Mouse (Mus musculus): ENCODE measurements around the gene Smarca2. TPM values are rescaled to one million over a fixed set of nuclear protein-coding genes. Genes with fewer than 3 reads are reported as not detected.

Smarca2 gene
- polyA plus RNA-seq, 1 experiment from 2014 or later: 91.3 TPM

- peak overlapping the region; percentile 82 for H3K4me3 ChIP-seq
- peaks cover 8% of the 10 kb centered on the region for H3K27me3 ChIP-seq
- H3K36me3 ChIP-seq: no peaks in the 10 kb centered on the region
- H3K4me1 ChIP-seq: peaks cover 29% of the 10 kb centered on the region
- H3K9ac ChIP-seq: peak overlapping the region; percentile 89
- no peak for ATAC-seq (ENCODE audit: low FRiP score, low read depth)
- peak overlapping the region; percentile 98 for H3K4me2 ChIP-seq (replicated peaks)
- H3K27ac ChIP-seq: peak overlapping the region; percentile 97
- whole genome bisulfite sequencing: under 1% methylated on average over 43 of the region's 44 CpGs
- no peaks in the 10 kb centered on the region for H3K9me3 ChIP-seq
These were observed 829 bp downstream of the Smarca2 start for GRCm38 (mm10) chr19:26605438-26606320.

GRCm38 (mm10) chr19:26606321-26607155 is 1.7 kb downstream of the Smarca2 start:
- H3K9me3 ChIP-seq: no peaks in the 10 kb centered on the region

GRCm38 (mm10) chr19:26607156-26607536 is 2.3 kb downstream of the Smarca2 start:
- H3K27me3 ChIP-seq: no peaks in the 10 kb centered on the region
- peak overlapping the region; percentile 82 for H3K4me3 ChIP-seq
- H3K4me2 ChIP-seq (replicated peaks): peak overlapping the region; percentile 98
- H3K36me3 ChIP-seq: no peaks in the 10 kb centered on the region
- no peaks in the 10 kb centered on the region for H3K9me3 ChIP-seq
- peak overlapping the region; percentile 97 for H3K27ac ChIP-seq
- WGBS: under 1% methylated on average over 44 of the region's 56 CpGs
- peaks cover 29% of the 10 kb centered on the region for H3K4me1 ChIP-seq
- H3K9ac ChIP-seq: peak overlapping the region; percentile 89
- peak; percentile 24; the same call in 1 of the 2 replicates for ATAC-seq (ENCODE audit: low FRiP score, low read depth)

More at GRCm38 (mm10) chr19:26606321-26607155, 1.7 kb downstream of the Smarca2 start:
- H3K27me3 ChIP-seq: peaks cover 2% of the 10 kb centered on the region; the same call in 1 of the 2 replicates
- H3K4me1 ChIP-seq: peaks cover 29% of the 10 kb centered on the region
- peak overlapping the region; percentile 98 for H3K4me2 ChIP-seq (replicated peaks)
- H3K27ac ChIP-seq: peak overlapping the region; percentile 97
- WGBS: under 1% methylated on average over 62 of the region's 63 CpGs
- peak overlapping the region; percentile 82 for H3K4me3 ChIP-seq
- no peaks in the 10 kb centered on the region for H3K36me3 ChIP-seq
- H3K9ac ChIP-seq: peak overlapping the region; percentile 89
- peak; percentile 17; the same call in 1 of the 2 replicates for ATAC-seq (ENCODE audit: low FRiP score, low read depth)

GRCm38 (mm10) chr19:26607551-26608433 is 2.9 kb downstream of the Smarca2 start:
- peaks cover 34% of the 10 kb centered on the region for H3K4me1 ChIP-seq
- no peaks in the 10 kb centered on the region for H3K27me3 ChIP-seq
- H3K4me2 ChIP-seq (replicated peaks): peak overlapping the region; percentile 98
- H3K36me3 ChIP-seq: no peaks in the 10 kb centered on the region
- H3K9me3 ChIP-seq: no peaks in the 10 kb centered on the region
- peak overlapping the region; percentile 82 for H3K4me3 ChIP-seq
- peak overlapping the region; percentile 97 for H3K27ac ChIP-seq
- ATAC-seq (ENCODE audit: low FRiP score, low read depth): no peak
- under 1% methylated on average over 39 of the region's 39 CpGs for WGBS
- peak overlapping the region; percentile 89 for H3K9ac ChIP-seq

- ATAC-seq (ENCODE audit: low FRiP score, low read depth): no peak
- Histone ChIP-seq H3K4me3 (peak overlapping the region; percentile 82), H3K36me3 (no peaks in the 10 kb centered on the region), H3K9me3 (no peaks in the 10 kb centered on the region), H3K4me2 (replicated peaks) (peak overlapping the region; percentile 98), H3K27ac (no peak overlapping the region), H3K4me1 (peaks cover 32% of the 10 kb centered on the region), H3K9ac (peak overlapping the region; percentile 89), H3K27me3 (no peaks in the 10 kb centered on the region)
- WGBS: 9% methylated on average over 7 of the region's 7 CpGs
These were observed 3.6 kb downstream of the Smarca2 start for GRCm38 (mm10) chr19:26608434-26608812.

GRCm38 (mm10) chr19:26609637-26610036 is 4.8 kb downstream of the Smarca2 start:
- Histone ChIP-seq H3K4me3 (no peak overlapping the region), H3K27ac (no peak overlapping the region), H3K36me3 (no peaks in the 10 kb centered on the region), H3K9ac (no peak overlapping the region), H3K9me3 (no peaks in the 10 kb centered on the region), H3K4me1 (peaks cover 24% of the 10 kb centered on the region), H3K27me3 (no peaks in the 10 kb centered on the region), H3K4me2 (replicated peaks) (peak overlapping the region; percentile 27; the same call in 1 of the 2 replicates)
- WGBS: 35% methylated on average over 2 of the region's 2 CpGs
- ATAC-seq (ENCODE audit: low FRiP score, low read depth): no peak

GRCm38 (mm10) chr19:26612995-26613394 is 8.1 kb downstream of the Smarca2 start:
- no peak overlapping the region for H3K4me2 ChIP-seq (replicated peaks)
- no peak overlapping the region for H3K27ac ChIP-seq
- no peaks in the 10 kb centered on the region for H3K9me3 ChIP-seq
- no peak overlapping the region for H3K4me3 ChIP-seq
- 29% methylated on average over 4 of the region's 4 CpGs for WGBS
- peaks cover 26% of the 10 kb centered on the region for H3K4me1 ChIP-seq
- no peak overlapping the region for H3K9ac ChIP-seq
- no peaks in the 10 kb centered on the region for H3K27me3 ChIP-seq
- ATAC-seq (ENCODE audit: low FRiP score, low read depth): no peak
- no peaks in the 10 kb centered on the region for H3K36me3 ChIP-seq

GRCm38 (mm10) chr19:26613665-26614064 is 8.8 kb downstream of the Smarca2 start:
- H3K4me2 ChIP-seq (replicated peaks): no peak overlapping the region
- WGBS: 75% methylated on average over 5 of the region's 5 CpGs
- no peak overlapping the region for H3K4me3 ChIP-seq
- no peak overlapping the region for H3K27ac ChIP-seq
- no peak overlapping the region for H3K9ac ChIP-seq
- H3K27me3 ChIP-seq: no peaks in the 10 kb centered on the region
- no peak for ATAC-seq (ENCODE audit: low FRiP score, low read depth)
- H3K36me3 ChIP-seq: no peaks in the 10 kb centered on the region
- H3K4me1 ChIP-seq: peaks cover 20% of the 10 kb centered on the region
- H3K9me3 ChIP-seq: no peaks in the 10 kb centered on the region

- peaks cover 16% of the 10 kb centered on the region for H3K4me1 ChIP-seq
- H3K4me2 ChIP-seq (replicated peaks): no peak overlapping the region
- ATAC-seq (ENCODE audit: low FRiP score, low read depth): no peak
- H3K27me3 ChIP-seq: no peaks in the 10 kb centered on the region
- H3K27ac ChIP-seq: no peak overlapping the region
- H3K9ac ChIP-seq: no peak overlapping the region
- H3K36me3 ChIP-seq: peaks cover 13% of the 10 kb centered on the region; the same call in 1 of the 2 replicates
- 76% methylated on average over 1 of the region's 1 CpGs for WGBS
- no peak overlapping the region for H3K4me3 ChIP-seq
- H3K9me3 ChIP-seq: no peaks in the 10 kb centered on the region
These were observed 11.4 kb downstream of the Smarca2 start for GRCm38 (mm10) chr19:26616271-26616670.

GRCm38 (mm10) chr19:26617287-26617686 is 12.4 kb downstream of the Smarca2 start:
- Histone ChIP-seq H3K9ac (no peak overlapping the region), H3K4me1 (peaks cover 16% of the 10 kb centered on the region), H3K4me2 (replicated peaks) (no peak overlapping the region), H3K36me3 (peaks cover 19% of the 10 kb centered on the region; the same call in 1 of the 2 replicates), H3K27ac (no peak overlapping the region), H3K9me3 (no peaks in the 10 kb centered on the region), H3K27me3 (no peaks in the 10 kb centered on the region), H3K4me3 (no peak overlapping the region)
- WGBS: 89% methylated on average over 5 of the region's 5 CpGs
- ATAC-seq (ENCODE audit: low FRiP score, low read depth): no peak

GRCm38 (mm10) chr19:26630712-26631235 is 25.9 kb downstream of the Smarca2 start:
- ATAC-seq (ENCODE audit: low FRiP score, low read depth): no peak; the same call in 1 of the 2 replicates
- no peak overlapping the region for H3K4me2 ChIP-seq (replicated peaks)
- H3K9me3 ChIP-seq: no peaks in the 10 kb centered on the region
- no peak overlapping the region; the same call in 1 of the 2 replicates for H3K9ac ChIP-seq
- WGBS: 47% methylated on average over 8 of the region's 8 CpGs
- H3K4me1 ChIP-seq: peaks cover 10% of the 10 kb centered on the region
- peak overlapping the region; percentile 28; the same call in 1 of the 2 replicates for H3K27ac ChIP-seq
- peaks cover 61% of the 10 kb centered on the region for H3K36me3 ChIP-seq
- H3K27me3 ChIP-seq: no peaks in the 10 kb centered on the region
- H3K4me3 ChIP-seq: no peak overlapping the region
